Mouse (Mus musculus): ENCODE results near the gene Crlf1.

The Crlf1 gene

DNA sequence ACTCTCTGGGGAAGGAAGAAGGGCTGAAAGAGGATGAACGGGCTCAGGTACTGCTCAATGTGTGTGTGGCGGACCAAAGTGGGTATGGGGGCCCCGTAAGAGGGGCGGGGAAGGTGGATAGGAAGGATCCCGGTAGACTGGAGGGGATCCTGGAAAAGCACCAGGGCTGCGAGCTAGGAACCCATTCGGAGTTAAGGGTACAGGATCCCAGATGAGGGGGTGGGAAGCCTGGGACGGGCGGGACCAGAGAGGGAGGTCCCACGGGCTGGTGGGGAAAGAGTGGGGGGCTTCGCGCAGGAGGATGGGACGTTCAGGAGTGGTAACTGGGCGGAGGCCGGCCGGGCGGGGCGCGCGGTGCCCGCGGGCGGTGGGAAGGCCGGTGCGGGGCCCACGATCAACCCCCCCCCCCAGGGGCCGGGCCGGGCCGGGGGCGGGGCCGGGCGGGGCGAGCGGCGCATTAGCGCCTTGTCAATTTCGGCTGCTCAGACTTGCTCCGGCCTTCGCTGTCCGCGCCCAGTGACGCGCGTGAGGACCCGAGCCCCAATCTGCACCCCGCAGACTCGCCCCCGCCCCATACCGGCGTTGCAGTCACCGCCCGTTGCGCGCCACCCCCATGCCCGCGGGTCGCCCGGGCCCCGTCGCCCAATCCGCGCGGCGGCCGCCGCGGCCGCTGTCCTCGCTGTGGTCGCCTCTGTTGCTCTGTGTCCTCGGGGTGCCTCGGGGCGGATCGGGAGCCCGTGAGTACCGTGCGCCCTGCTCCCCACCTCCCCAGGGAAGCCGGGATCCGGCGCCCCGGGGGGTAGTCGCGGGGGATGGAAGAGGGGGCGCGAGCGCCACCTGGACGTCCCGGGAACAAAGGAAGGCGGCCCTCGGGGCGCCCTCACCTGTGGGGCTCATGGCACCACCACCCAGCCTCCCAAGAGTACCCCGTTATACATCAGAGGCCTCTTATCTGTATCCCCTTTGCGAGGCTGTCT, at the start of gene Crlf1:
Gene Crlf1, plus strand, starts transcription at position 495 of the 977 bp plus-strand sequence.
- in situ Hi-C loops (cut with MboI; ENCODE audit: unreplicated experiment in 2 of 2) = no loop called here

DNA sequence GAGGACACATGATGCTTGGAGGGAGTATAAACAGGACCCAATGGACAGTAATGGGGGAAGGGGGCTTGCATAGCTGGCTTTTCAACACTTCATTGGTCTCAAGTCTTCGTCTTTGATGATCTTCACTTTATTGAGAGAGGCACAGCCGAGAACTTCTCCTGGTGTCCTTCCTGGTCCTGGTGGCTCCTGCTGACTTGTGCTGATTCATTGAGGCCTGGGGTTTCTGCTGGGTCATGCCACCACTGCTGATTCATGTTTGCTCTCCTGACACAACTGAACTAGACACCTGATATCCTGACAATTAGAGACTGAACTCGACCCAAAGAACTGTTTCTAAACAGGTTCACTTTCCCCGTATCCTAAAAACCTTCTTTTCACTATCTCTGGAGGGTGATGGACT, 49.6 kb upstream of the Crlf1 start:
- in situ Hi-C loops (cut with MboI; ENCODE audit: unreplicated experiment in 2 of 2) = no loop called here

DNA sequence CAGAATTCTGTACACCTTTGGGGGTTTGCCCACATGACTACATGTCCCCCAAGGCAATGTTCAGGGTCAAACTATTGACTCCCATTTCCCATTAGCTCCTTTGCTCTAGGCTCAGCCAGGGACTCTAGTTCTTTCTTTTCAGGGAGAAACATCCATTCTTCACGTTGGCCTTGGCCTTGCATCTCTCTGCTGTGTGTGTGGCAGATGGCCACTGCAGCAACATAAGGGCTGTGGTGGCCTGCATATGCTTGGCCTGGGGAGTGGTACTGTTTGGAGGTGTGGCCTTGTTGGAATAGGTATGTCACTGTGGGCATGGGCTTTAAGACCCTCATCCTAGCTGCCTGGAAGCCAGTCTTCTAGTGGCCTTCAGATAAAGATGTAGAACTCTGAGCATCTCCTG, 47.0 kb upstream of the Crlf1 start:
- in situ Hi-C loops (cut with MboI; ENCODE audit: unreplicated experiment in 2 of 2) = no loop called here

GRCm38 (mm10) chr8:70447639-70448420, 45.1 kb upstream of the Crlf1 start:
- in situ Hi-C loops (cut with MboI; ENCODE audit: unreplicated experiment in 2 of 2) = no loop called here

DNA sequence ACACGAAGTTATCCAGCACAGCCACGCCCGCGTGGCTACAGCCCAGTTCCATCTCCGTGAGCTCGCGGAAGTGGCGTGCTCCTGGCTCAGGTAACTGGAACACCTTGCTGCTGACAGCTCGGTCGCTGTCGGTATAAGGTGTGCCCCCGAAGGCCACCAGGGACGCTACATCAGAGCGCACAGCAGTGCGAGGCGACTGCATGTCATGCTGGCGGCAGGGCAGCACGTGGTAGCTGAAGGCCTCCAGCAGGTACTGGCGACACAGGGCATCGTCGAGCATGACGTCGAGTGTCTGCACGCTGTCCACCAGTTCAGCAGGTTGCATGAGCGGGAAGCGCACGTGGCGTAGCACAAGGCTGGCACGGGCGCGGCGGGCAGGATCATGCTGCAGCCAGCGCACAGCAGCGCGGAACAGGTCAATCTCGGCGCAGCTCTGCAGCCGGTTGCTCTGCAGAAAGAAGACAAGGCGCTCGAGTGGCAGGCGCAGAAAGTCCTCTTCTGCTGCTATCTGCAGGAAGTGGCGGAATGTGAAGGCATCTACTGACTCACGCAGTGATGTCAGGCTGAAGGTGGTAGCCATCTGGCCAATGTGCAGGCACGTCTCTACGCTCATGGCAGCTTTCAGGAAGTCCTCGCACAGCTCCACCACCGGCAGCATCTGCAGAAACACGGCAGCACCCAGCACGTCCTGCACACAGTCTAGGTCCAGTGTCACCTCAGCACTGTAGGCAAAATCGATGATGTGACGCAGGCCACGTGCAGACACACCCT, 40.6 kb upstream of the Crlf1 start:
- in situ Hi-C loops (cut with MboI; ENCODE audit: unreplicated experiment in 2 of 2) = no loop called here

DNA sequence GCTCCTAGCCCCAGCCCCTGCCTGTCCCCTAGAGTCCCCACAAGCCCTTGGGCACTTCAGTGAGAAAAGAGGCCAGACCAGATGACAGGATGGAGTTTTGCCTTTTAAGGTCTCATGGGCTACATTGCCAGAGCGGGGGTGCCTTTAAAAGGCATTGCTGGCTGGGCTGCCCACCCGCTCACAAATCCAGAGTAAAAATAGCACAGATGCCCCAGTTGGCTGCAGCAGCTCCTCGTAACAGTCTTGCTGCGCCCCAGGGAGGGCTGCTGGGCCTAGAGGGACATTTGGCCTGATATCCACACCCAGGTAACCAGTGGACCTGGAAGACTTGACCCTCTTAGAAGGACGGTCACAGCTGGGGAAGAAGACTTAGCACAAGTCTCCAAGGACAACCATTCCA, 39.1 kb upstream of the Crlf1 start:
- in situ Hi-C loops (cut with MboI; ENCODE audit: unreplicated experiment in 2 of 2) = no loop called here

GRCm38 (mm10) chr8:70456996-70457395, 36.0 kb upstream of the Crlf1 start:
- in situ Hi-C loops (cut with MboI; ENCODE audit: unreplicated experiment in 2 of 2) = no loop called here

- in situ Hi-C loops (cut with MboI; ENCODE audit: unreplicated experiment in 2 of 2) = no loop called here
These were observed 35.1 kb upstream of the Crlf1 start for GRCm38 (mm10) chr8:70457882-70458281.

- in situ Hi-C loops (cut with MboI; ENCODE audit: unreplicated experiment in 2 of 2) = no loop called here
These were observed 34.5 kb upstream of the Crlf1 start for GRCm38 (mm10) chr8:70458462-70458861.

GRCm38 (mm10) chr8:70459636-70460035, 33.3 kb upstream of the Crlf1 start:
- in situ Hi-C loops (cut with MboI; ENCODE audit: unreplicated experiment in 2 of 2) = no loop called here

DNA sequence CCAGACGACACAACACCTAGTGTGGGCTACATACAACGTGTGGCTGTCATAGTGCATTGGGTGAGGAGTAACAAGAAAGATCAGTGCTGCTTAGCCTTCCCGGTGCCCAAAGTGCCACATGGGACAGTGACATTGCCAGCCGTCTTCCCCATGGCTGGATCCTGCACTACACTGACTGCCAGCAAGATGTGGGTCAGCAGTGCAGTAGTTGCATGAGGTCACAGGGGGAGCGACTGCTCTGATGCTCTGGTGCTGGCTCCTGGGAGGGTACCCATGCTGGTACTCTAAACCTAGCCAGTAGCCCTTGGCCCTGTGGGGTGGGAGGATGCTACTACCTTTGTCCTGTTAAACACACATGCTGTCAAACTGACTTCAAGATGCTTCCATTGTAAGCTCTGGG, 32.8 kb upstream of the Crlf1 start:
- in situ Hi-C loops (cut with MboI; ENCODE audit: unreplicated experiment in 2 of 2) = no loop called here

DNA sequence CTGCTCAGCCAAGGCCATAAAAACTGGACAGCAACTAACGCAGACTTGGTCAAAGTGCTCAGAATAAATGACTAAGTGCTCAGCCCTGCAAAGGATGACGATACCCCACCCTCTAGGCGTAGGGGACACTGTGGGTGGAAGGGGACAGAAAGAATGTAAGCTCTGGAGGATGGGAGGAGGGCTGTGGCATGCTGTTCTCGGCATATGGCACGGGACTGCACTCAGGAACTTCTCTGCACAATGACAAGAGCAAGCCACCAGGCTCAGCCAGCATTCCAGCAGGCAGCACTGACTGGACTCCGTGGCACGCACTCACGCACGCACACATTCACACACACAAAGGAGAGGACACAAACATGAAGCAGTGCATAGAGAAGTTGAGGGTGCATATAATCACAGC, 32.4 kb upstream of the Crlf1 start:
- in situ Hi-C loops (cut with MboI; ENCODE audit: unreplicated experiment in 2 of 2) = no loop called here

DNA sequence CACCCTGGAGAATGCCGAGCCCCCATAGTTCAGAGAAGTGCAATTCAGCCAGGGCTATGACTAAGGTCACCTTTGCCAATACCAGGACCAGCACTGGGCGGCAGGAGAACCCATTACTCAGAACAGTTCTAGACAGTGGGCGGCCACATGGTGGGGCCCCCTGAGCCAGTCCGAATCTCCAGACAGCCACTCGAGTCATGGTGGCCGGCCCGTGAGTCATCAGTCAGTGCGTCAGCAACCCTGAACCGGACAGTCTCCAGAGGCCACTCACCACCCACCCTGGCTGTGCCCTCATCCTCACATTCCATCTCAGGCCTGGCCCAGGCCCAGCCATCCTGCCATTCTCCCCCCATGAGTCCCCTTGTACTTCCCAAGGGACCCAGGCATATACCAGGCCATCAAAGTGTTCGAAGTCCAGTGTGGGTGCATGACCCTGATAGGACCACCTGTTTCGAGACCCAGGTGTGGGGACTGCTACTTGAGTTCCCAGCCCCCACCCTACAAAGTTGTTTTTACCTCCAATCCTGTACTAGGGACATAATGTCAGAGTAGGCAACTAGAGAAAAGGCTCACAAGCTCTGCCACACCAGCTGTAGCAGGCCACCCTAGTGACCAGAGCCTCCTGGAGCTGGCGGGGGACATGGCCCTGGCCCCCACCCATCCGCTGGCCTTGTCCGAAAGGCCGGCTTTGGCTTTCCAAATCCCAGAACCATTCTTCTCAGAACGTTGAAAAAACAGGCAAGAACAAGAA, 31.0 kb upstream of the Crlf1 start:
- in situ Hi-C loops (cut with MboI; ENCODE audit: unreplicated experiment in 2 of 2) = no loop called here

- in situ Hi-C loops (cut with MboI; ENCODE audit: unreplicated experiment in 2 of 2) = no loop called here
These were observed 30.5 kb upstream of the Crlf1 start for GRCm38 (mm10) chr8:70462516-70462813.

GRCm38 (mm10) chr8:70463306-70463705, 29.7 kb upstream of the Crlf1 start:
- in situ Hi-C loops (cut with MboI; ENCODE audit: unreplicated experiment in 2 of 2) = no loop called here

DNA sequence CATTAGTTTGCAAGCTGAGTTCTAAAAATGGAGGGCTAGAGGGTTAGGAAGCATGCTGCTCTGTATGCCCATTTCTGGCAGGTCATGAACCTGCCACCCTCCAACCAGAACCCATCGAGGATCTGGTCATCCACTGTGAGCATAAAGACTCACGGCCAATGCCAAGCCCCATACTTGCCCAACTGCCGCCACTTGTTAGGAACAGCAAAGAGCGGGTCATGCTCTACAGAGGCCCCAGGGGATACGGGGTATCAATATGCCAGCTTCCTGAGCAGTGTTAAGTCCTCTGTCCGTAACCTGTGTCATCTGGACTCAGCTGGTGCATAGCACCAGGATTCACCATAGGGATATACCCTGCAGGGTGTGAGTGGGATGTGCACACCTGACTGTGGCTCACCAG, 28.8 kb upstream of the Crlf1 start:
- in situ Hi-C loops (cut with MboI; ENCODE audit: unreplicated experiment in 2 of 2) = no loop called here

GRCm38 (mm10) chr8:70465701-70466100, 27.3 kb upstream of the Crlf1 start:
- in situ Hi-C loops (cut with MboI; ENCODE audit: unreplicated experiment in 2 of 2) = no loop called here

DNA sequence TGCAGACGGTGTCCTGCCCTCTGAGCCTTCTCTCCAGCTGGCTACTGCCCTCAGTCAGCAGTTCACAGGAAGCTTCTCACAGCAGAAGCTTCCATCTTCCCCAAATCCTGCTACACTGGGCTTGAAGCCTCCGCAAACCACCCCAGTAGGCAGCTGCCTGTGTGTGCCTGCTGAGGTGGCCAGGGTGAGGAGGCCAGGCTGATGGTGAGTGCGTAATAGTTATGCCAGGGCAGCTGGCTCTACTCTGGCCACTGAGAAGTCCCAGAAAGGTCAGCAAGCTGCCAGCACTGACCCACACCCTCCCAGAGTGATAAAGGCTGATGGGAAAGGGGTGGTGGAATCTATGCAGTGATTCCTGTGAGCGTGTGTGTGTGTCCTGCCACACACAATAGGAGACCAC, 26.7 kb upstream of the Crlf1 start:
- in situ Hi-C loops (cut with MboI; ENCODE audit: unreplicated experiment in 2 of 2) = no loop called here

GRCm38 (mm10) chr8:70466771-70467170, 26.2 kb upstream of the Crlf1 start:
- in situ Hi-C loops (cut with MboI; ENCODE audit: unreplicated experiment in 2 of 2) = no loop called here

DNA sequence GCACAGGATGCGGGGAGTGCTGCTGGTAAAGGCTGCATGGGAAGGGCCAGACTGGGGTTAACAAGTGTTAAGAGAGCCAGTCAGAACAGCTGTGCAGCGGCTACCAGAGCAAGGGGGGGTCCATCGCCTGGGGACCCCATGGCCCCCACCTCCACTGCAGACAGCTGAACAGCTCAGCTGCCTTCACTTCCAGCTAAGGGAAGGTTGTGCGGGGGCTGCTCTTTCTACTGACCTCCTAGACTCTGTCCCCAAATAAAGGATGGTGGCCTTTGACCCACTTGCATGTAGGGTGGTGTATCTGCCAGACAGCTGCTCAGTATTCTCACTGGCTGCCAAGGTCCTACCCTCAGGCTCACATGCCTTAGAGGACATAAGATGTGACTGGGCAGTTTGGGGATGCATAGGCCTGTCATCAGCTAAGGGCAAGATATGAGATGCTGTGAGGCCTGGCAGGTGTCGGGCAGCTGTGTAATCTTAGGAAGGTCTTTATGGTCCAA, 25.7 kb upstream of the Crlf1 start:
- in situ Hi-C loops (cut with MboI; ENCODE audit: unreplicated experiment in 2 of 2) = no loop called here

Data from v-Abl transformed pro-B cells (cell line).